Mouse (Mus musculus) liver, embryonic 15.5 days (tissue): ENCODE data around the gene Smarcd1. TPM values are rescaled to one million over a fixed set of nuclear protein-coding genes. Genes with fewer than 3 reads are reported as not detected.

Experiments used
- ATAC-seq: fragments of 200-750 bp; cut with Nextera tagmentation; 2 replicates; pipeline ENCODE4 v1.8.0; 2017; ENCODE audit warnings: moderate number of reproducible peaks, mild to moderate bottlenecking, moderate library complexity; ENCODE audit not compliant: insufficient read depth
- H3K27ac ChIP-seq: fragments of 300-500 bp; sonication (generic); replicated peaks from 2 replicates; pipeline ENCODE4 v1.5.1; 2015; ENCODE audit warnings: mild to moderate bottlenecking, inconsistent platforms
- H3K27me3 ChIP-seq: fragments of 300-500 bp; sonication (generic); 2 replicates; pipeline ENCODE4 v1.6.1; 2015; ENCODE audit warnings: mild to moderate bottlenecking, inconsistent platforms
- H3K36me3 ChIP-seq: fragments of 300-500 bp; sonication (generic); replicated peaks from 2 replicates; pipeline ENCODE4 v1.6.1; 2015; ENCODE audit warnings: moderate library complexity, mild to moderate bottlenecking, inconsistent platforms
- H3K4me1 ChIP-seq: fragments of 300-500 bp; sonication (generic); replicated peaks from 2 replicates; pipeline ENCODE4 v1.6.1; 2015; ENCODE audit warnings: inconsistent platforms
- H3K4me2 ChIP-seq: fragments of 300-500 bp; sonication (generic); 2 replicates; pipeline ENCODE4 v1.6.1; 2015; ENCODE audit warnings: moderate library complexity, mild to moderate bottlenecking, inconsistent platforms
- H3K4me3 ChIP-seq: fragments of 300-500 bp; sonication (generic); replicated peaks from 2 replicates; pipeline ENCODE4 v1.5.1; 2015; ENCODE audit warnings: mild to moderate bottlenecking, inconsistent platforms
- H3K9ac ChIP-seq: fragments of 300-500 bp; sonication (generic); 2 replicates; pipeline ENCODE4 v1.6.1; 2015; ENCODE audit warnings: moderate library complexity, mild to moderate bottlenecking, inconsistent platforms
- H3K9me3 ChIP-seq: fragments of 300-500 bp; sonication (generic); replicated peaks from 2 replicates; pipeline ENCODE4 v1.6.1; 2016; ENCODE audit warnings: inconsistent platforms
- WGBS: fragments of 180-500 bp; shearing (Covaris S2); methylation state at CpG from one replicate; pipeline ENCODE4 v1.1.7; 2015; ENCODE audit warnings: mixed read lengths; ENCODE audit not compliant: insufficient replicate concordance; 5-methylcytosine and 5-hydroxymethylcytosine counted together
- polyA plus RNA-seq: library from polyadenylated mRNA; unstranded; fragments of >200 nt; fragmentation: Nextera tagmentation; extraction: Ambion mirVana; gene quantifications from 2 replicates; pipeline ENCODE4 v1.2.1, GENCODE M21; 2015

Smarcd1 gene
- polyA plus RNA-seq, 1 experiment from 2014 or later = 5.7 TPM

- H3K27ac ChIP-seq = no peak overlapping the region
- no peak overlapping the region for H3K4me3 ChIP-seq
- no peak overlapping the region for H3K4me2 ChIP-seq
- H3K4me1 ChIP-seq = peaks cover 44% of the 10 kb centered on the region
- peaks cover 37% of the 10 kb centered on the region for H3K36me3 ChIP-seq
- no peak overlapping the region for H3K9ac ChIP-seq
- 56% methylated on average over 7 of the region's 7 CpGs for WGBS
- ATAC-seq = no peak
- H3K9me3 ChIP-seq = no peaks in the 10 kb centered on the region
- no peaks in the 10 kb centered on the region for H3K27me3 ChIP-seq
Measured at GRCm38 (mm10) chr15:99704881-99705280, 3.0 kb downstream of the Smarcd1 start.

- H3K27me3 ChIP-seq = no peaks in the 10 kb centered on the region
- H3K4me1 ChIP-seq = peaks cover 42% of the 10 kb centered on the region
- H3K4me2 ChIP-seq = no peak within 1 kb of the TSS
- WGBS = 56% methylated on average over 11 of the region's 11 CpGs
- peaks cover 43% of the 10 kb centered on the region for H3K36me3 ChIP-seq
- no peak for ATAC-seq
- no peak within 1 kb of the TSS for H3K4me3 ChIP-seq
- H3K27ac ChIP-seq = no peak within 1 kb of the TSS
- H3K9me3 ChIP-seq = no peaks in the 10 kb centered on the region
- no peak within 1 kb of the TSS for H3K9ac ChIP-seq
Measured at GRCm38 (mm10) chr15:99705440-99706048, 3.6 kb downstream of the Smarcd1 start, which contains the start of gene Gm17349. TSS of gene Gm17349 (minus strand) at chr15:99705490.

GRCm38 (mm10) chr15:99708176-99708575 lies 6.2 kb downstream of the Smarcd1 start:
- H3K9ac ChIP-seq = no peak overlapping the region
- H3K36me3 ChIP-seq = peaks cover 64% of the 10 kb centered on the region
- no peak overlapping the region for H3K4me3 ChIP-seq
- WGBS = 89% methylated on average over 13 of the region's 13 CpGs
- H3K4me2 ChIP-seq = no peak overlapping the region
- no peak overlapping the region for H3K27ac ChIP-seq
- no peaks in the 10 kb centered on the region for H3K9me3 ChIP-seq
- peaks cover 38% of the 10 kb centered on the region for H3K4me1 ChIP-seq
- no peaks in the 10 kb centered on the region for H3K27me3 ChIP-seq
- no peak for ATAC-seq

DNA sequence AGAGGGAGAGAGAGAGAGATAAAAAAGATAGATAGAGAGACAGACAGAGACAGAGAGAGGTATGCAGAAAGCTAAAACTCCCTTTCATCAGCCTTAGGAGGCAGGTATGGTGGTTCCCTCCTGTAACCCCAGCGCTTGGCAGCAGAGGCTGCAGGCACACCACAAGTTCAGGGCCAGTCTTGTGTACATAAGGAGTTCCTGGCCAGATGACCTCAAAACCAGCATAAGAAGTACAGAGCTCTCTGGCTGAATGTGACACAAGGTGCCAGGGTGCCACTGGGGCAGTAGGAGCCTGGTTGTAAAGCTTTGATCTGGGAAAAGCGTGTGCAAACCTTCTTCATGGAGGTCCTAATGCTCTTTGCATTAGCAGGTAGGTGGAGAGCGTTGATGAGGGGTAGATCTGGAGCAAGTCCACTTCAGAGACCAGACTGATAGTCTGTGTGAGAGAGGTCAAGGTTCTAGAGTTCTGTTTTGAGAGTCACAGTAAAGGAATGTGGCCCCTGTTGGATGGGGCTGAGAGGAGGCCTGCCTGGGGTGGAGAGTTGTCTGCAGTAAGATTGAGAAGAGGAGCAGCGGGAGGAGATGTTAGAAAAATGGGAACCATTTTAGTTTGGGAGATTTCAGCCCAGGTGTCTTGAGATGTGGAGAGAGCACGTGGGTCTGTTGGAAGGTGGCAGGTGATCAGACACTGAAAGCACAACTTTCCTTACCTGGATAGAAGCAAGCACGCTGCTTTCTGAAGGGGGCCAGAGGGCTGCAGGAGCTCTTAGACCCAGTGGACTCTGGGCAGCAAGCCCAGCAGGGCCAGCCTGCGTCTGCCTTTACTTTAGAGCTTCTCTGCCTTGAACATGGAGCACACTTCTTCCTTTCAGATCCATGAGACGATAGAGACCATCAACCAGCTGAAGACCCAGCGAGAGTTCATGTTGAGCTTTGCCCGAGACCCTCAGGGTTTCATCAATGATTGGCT lies 8.6 kb downstream of the Smarcd1 start:
- no peak for ATAC-seq
- 78% methylated on average over 10 of the region's 10 CpGs for WGBS
- Histone ChIP-seq H3K4me3 (no peak overlapping the region), H3K9ac (no peak overlapping the region), H3K27ac (0 out of 2 replicates have a peak overlapping the region, but pooled peaks have one; percentile 29), H3K36me3 (peaks cover 63% of the 10 kb centered on the region), H3K27me3 (no peaks in the 10 kb centered on the region), H3K9me3 (no peaks in the 10 kb centered on the region), H3K4me1 (peaks cover 44% of the 10 kb centered on the region), H3K4me2 (no peak overlapping the region)

DNA sequence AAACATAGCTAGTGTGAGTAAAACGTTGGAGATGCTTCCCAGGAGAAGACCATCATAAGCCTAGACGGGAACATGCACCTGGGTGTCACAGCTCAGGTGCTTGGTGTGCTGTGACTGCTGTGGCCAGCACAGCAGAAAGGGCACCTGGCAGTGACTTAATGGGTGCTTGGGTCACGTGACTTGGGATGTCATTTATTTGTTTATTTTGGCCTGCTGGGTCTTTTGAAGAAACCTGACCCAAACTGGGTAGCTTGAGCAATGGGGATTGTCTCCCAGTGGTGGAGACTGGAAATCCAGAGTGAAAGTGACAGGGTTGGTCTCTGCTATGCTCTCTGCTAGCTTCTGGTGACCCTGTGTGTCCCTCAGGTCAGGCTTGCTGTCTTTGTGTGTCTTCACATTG lies 9.6 kb downstream of the Smarcd1 start:
- H3K9ac ChIP-seq = no peak overlapping the region
- H3K27me3 ChIP-seq = no peaks in the 10 kb centered on the region
- H3K4me3 ChIP-seq = no peak overlapping the region
- peaks cover 53% of the 10 kb centered on the region for H3K4me1 ChIP-seq
- no peak overlapping the region for H3K4me2 ChIP-seq
- no peaks in the 10 kb centered on the region for H3K9me3 ChIP-seq
- 59% methylated on average over 3 of the region's 3 CpGs for WGBS
- H3K36me3 ChIP-seq = peaks cover 56% of the 10 kb centered on the region
- H3K27ac ChIP-seq = no peak overlapping the region
- no peak for ATAC-seq

DNA sequence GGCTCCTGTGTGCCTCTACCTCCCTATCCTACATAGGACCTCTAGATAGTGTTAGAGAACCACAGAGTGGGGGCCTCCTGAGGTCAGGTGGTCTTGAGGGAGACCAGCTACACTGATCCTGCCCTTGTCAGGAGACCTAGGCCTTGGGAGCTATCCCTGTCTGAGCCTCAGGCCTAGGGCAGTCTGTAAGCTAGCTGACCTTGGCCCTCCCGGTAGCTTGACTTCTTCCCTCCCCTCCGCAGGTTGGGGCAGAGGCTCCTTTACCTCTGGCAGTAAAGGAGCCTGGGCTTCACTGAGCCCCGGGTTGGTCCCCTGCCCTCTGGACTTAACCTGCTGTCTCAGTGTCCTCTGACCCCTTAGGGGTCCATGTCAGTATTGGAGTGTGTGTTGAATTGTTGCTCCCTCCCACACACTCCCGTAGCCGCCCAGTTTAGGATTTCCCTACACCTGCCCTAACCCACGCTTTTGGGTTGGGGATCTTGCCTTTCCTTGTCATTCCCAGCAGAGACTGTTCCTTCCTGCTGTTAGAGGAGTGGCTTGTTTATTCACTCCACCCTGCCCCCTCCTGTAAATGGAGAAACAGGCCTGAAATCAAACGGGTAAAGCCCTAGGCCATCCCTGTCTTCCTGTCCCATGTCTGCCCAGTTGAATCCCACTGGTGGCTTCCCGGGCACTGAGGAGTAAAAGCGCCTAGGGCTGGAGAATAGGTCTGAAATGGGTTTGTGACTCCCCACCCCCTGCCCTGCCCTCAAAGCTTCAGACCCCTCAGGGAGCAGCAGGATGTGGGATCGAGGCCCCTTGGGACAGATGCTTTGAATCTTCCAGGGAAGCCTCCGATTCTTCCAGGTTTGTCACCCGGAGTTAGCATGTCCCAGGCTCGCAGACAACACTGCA lies 11.0 kb downstream of the Smarcd1 start:
- peaks cover 61% of the 10 kb centered on the region for H3K4me1 ChIP-seq
- no peak overlapping the region for H3K9ac ChIP-seq
- WGBS = 71% methylated on average over 13 of the region's 13 CpGs
- H3K27me3 ChIP-seq = no peaks in the 10 kb centered on the region
- no peak overlapping the region for H3K4me2 ChIP-seq
- no peaks in the 10 kb centered on the region for H3K9me3 ChIP-seq
- H3K4me3 ChIP-seq = no peak overlapping the region
- ATAC-seq = no peak
- H3K27ac ChIP-seq = no peak overlapping the region
- H3K36me3 ChIP-seq = peaks cover 46% of the 10 kb centered on the region

DNA sequence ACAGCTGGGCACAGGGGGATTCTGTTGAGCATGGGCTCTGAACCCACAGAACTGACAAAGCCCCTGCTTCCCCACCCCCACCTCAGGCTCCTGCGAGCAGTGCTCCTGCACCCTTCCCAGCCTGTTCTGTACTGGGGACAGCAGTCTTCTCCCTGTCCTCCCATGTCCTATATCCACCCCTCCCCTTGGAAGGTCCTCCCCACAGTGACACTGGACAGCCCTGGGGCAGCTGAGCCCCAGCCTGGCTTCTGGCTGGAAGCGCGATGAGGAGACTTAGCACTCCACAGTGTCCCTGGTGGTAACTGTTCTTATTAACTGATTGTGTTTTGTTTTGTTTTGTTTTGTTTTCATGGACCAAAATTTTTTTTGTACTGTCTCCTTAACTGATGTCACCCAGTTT lies 11.6 kb downstream of the Smarcd1 start:
- Histone ChIP-seq H3K4me2 (no peak overlapping the region), H3K27me3 (no peaks in the 10 kb centered on the region), H3K27ac (no peak overlapping the region), H3K36me3 (peaks cover 39% of the 10 kb centered on the region), H3K9me3 (no peaks in the 10 kb centered on the region), H3K4me3 (no peak overlapping the region), H3K4me1 (peaks cover 61% of the 10 kb centered on the region), H3K9ac (no peak overlapping the region)
- ATAC-seq = no peak
- 80% methylated on average over 3 of the region's 3 CpGs for WGBS

DNA sequence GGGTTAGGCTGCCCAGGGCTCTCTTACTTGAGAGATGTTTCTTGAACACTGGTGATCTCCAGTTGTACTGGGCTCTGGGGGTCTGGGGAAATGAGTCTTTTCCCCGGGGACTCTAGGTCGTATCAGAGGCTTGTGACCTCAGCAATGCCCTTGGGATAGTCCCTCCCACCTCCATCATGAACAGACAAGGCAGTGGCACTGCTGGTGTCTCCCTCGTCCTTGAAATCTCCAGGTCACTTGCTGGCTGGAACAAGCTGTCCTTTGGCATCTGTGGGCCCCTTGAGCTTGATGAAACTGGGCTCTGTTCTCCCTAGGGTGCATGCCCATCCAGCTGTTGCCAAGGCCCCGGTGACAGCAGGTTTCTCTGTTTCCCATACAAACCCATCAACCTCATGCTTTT lies 12.3 kb downstream of the Smarcd1 start:
- WGBS = 57% methylated on average over 4 of the region's 4 CpGs

DNA sequence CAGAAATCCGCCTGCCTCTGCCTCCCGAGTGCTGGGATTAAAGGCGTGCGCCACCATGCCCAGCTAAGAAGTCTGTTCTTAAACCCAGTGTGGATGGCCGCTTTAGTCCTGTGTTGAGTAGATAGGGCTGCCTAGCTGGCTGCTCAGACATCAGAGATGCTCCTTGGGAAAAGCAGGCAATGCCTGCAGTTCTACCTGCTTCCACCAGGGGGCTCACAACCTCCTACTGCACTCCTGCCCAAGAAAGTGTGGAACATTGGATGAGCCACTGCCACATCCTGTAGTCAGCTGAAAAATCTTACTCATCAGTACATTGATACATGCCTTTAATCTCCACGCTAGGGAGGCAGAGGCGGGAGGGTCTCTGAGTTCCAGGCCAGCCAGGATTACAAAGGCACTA lies 12.9 kb downstream of the Smarcd1 start:
- Histone ChIP-seq H3K9ac (no peak overlapping the region), H3K27ac (peak overlapping the region; percentile 41; the same call in 1 of the 2 replicates), H3K4me1 (peaks cover 61% of the 10 kb centered on the region), H3K9me3 (no peaks in the 10 kb centered on the region), H3K4me2 (peak overlapping the region; percentile 26; the same call in 1 of the 2 replicates), H3K4me3 (no peak overlapping the region), H3K27me3 (no peaks in the 10 kb centered on the region), H3K36me3 (peaks cover 27% of the 10 kb centered on the region)
- 38% methylated on average over 7 of the region's 7 CpGs for WGBS
- peak; percentile 29 for ATAC-seq

More for the DNA sequence above, 12.3 kb downstream of the Smarcd1 start:
- Histone ChIP-seq H3K27me3 (no peaks in the 10 kb centered on the region), H3K4me2 (no peak overlapping the region), H3K36me3 (peaks cover 33% of the 10 kb centered on the region), H3K27ac (no peak overlapping the region), H3K9me3 (no peaks in the 10 kb centered on the region), H3K4me1 (peaks cover 61% of the 10 kb centered on the region), H3K4me3 (no peak overlapping the region), H3K9ac (no peak overlapping the region)
- no peak for ATAC-seq

GRCm38 (mm10) chr15:99715361-99715865 lies 13.5 kb downstream of the Smarcd1 start:
- Histone ChIP-seq H3K4me1 (peaks cover 58% of the 10 kb centered on the region), H3K4me3 (no peak overlapping the region), H3K36me3 (peaks cover 22% of the 10 kb centered on the region), H3K27me3 (no peaks in the 10 kb centered on the region), H3K27ac (peak overlapping the region; percentile 41), H3K9ac (no peak overlapping the region), H3K4me2 (peak overlapping the region; percentile 26), H3K9me3 (no peaks in the 10 kb centered on the region)
- WGBS = 48% methylated on average over 13 of the region's 13 CpGs
- peak; percentile 49 for ATAC-seq
